Mouse (Mus musculus) testis, postnatal 14 days (tissue): ENCODE results near the gene Wnt16.

ENCODE experiments used
- DNase-seq: peaks from one replicate; pipeline ENCODE4 v3.0.0; 2021; ENCODE audit warnings: low spot score

The Wnt16 gene

GRCm38 (mm10) chr6:22326289-22326688, 38.3 kb downstream of the Wnt16 start:
- DNase-seq, result no peak

- no peak for DNase-seq
These were observed 39.1 kb downstream of the Wnt16 start for GRCm38 (mm10) chr6:22327091-22327490.

- no peak for DNase-seq
These were observed 39.9 kb downstream of the Wnt16 start for GRCm38 (mm10) chr6:22327931-22328330.

GRCm38 (mm10) chr6:22330169-22330960, 42.3 kb downstream of the Wnt16 start:
- DNase-seq, result no peak

- DNase-seq, result no peak
These were observed 44.5 kb downstream of the Wnt16 start for GRCm38 (mm10) chr6:22332548-22332947.

GRCm38 (mm10) chr6:22339763-22340542, 51.9 kb downstream of the Wnt16 start:
- no peak for DNase-seq

- DNase-seq, result no peak
These were observed 52.8 kb downstream of the Wnt16 start for GRCm38 (mm10) chr6:22340779-22341178.

- no peak for DNase-seq
These were observed 55.3 kb downstream of the Wnt16 start for GRCm38 (mm10) chr6:22343292-22343691.

- DNase-seq, result no peak
These were observed 55.7 kb downstream of the Wnt16 start for GRCm38 (mm10) chr6:22343706-22344105.

- DNase-seq, result no peak
These were observed 56.4 kb downstream of the Wnt16 start for GRCm38 (mm10) chr6:22344443-22344842.

- no peak for DNase-seq
These were observed 59.3 kb downstream of the Wnt16 start for GRCm38 (mm10) chr6:22347132-22347902.
